Mouse (Mus musculus) ovary, adult 10 weeks (tissue): ENCODE results near the gene Vmn1r117. TPM values are rescaled to one million over a fixed set of nuclear protein-coding genes. Genes with fewer than 3 reads are reported as not detected.

ENCODE experiments used
- polyA plus RNA-seq: library from polyadenylated mRNA; stranded (reverse); fragments of 350-450 nt; fragmentation: Illumina TruSeq; extraction: RNeasy Lipid Tissue Mini Kit (QIAGEN cat#74804); gene quantifications from one replicate; pipeline ENCODE4 v1.2.3, GENCODE M21; 2014

The Vmn1r117 gene
- polyA plus RNA-seq: not detected

DNA sequence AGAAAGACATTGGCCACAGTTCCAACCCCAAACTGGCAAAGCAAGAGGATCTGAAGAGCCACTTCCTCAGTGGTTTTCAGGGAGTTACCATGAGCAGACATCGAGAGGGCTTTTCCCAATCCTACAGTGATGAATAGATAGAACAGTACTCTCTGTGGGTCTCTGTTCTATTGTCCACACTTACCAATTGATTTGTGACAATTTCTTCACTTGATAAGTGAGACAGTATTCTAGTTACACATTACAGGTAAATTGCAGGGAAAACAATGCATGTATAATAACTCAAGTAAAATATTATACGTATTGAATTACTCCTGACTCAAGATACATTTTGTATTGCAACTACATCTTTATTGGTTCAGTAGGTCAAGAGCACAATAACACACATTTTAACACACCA is at the start of gene Vmn1r117:
Gene Vmn1r117 (minus strand): TSS at position 101 of the 400 bp plus-strand sequence.

DNA sequence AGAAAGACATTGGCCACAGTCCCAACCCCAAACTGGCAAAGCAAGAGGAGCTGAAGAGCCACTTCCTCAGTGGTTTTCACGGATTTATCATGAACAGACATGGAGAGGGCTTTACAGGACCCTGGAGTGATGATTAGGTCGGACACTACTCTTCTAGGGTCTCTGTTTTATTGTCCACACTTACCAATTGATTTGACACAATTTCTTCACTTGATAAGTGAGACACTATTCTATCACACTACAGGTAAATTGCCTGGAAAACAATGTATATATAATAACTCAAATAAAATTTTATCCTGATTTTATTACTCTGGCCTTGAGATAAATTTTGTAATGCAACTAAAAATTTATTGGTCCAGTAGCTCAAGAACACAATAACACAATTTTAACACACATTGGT is 28.3 kb upstream of the Vmn1r117 start, which contains the start of gene Vmn1r118:
Gene Vmn1r118 (minus strand): TSS at position 101 of the 400 bp plus-strand sequence.

DNA sequence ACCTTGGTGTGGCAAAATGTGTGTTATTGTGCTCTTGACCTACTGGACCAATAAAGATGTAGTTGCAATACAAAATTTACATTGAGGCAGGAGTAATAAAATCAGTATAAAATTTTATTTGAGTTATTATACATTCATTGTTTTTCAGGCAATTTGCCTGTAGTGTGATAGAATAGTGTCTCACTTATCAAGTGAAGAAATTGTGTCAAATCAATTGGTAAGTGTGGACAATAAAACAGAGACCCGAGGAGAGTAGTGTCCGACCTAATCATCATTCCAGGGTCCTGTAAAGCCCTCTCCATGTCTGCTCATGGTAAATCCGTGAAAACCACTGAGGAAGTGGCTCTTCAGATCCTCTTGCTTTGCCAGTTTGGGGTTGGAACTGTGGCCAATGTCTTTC is 12.0 kb downstream of the Vmn1r117 start, which contains the start of gene Vmn1r116:
Gene Vmn1r116 (plus strand): TSS at position 301 of the 400 bp plus-strand sequence.

DNA sequence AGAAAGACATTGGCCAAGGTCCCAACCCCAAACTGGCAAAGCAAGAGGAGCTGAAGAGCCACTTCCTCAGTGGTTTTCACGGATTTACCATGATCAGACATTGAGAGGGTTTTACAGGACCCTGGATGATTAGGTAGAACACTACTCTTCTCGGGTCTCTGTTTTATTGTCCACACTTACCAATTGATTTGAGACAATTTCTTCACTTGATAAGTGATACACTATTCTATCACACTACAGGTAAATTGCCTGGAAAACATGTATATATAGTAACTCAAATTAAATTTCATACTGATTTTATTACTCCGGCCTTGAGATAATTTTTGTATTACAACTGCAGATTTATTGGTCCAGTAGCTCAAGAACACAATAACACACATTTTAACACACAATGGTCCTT is 39.0 kb downstream of the Vmn1r117 start, which contains the start of gene Vmn1r115:
Gene Vmn1r115 (minus strand): TSS at position 101 of the 400 bp plus-strand sequence.

Other genes starting within 250 kb of the Vmn1r117 start
- gene Vmn1r107, start 215.2 kb downstream of the Vmn1r117 start, polyA plus RNA-seq: not detected
- not detected for gene Vmn1r111, start 180.9 kb downstream of the Vmn1r117 start, polyA plus RNA-seq
- gene Gm10668, start 153.5 kb downstream of the Vmn1r117 start, polyA plus RNA-seq: not detected
- not detected for gene Vmn1r112, start 112.9 kb downstream of the Vmn1r117 start, polyA plus RNA-seq
- not detected for gene Vmn1r113, start 96.8 kb downstream of the Vmn1r117 start, polyA plus RNA-seq
- not detected for gene Vmn1r114, start 71.9 kb downstream of the Vmn1r117 start, polyA plus RNA-seq
- gene Vmn1r115, start 39.1 kb downstream of the Vmn1r117 start, polyA plus RNA-seq: not detected
- not detected for gene Vmn1r116, start 11.9 kb downstream of the Vmn1r117 start, polyA plus RNA-seq
- gene Vmn1r118, start 28.2 kb upstream of the Vmn1r117 start, polyA plus RNA-seq: not detected
- not detected for gene Vmn1r119, start 128.3 kb upstream of the Vmn1r117 start, polyA plus RNA-seq
- gene Vmn1r120, start 169.7 kb upstream of the Vmn1r117 start, polyA plus RNA-seq: not detected
- gene Vmn1r121, start 214.4 kb upstream of the Vmn1r117 start, polyA plus RNA-seq: not detected